Mouse (Mus musculus) kidney, embryonic 15.5 days (tissue): ENCODE measurements around the gene Taf7l. TPM values are rescaled to one million over a fixed set of nuclear protein-coding genes. Genes with fewer than 3 reads are reported as not detected.

Source experiments
- ATAC-seq: fragments of 200-750 bp; cut with Nextera tagmentation; replicated peaks from 2 replicates; pipeline ENCODE4 v1.8.0; 2017; ENCODE audit warnings: moderate TSS enrichment; ENCODE audit not compliant: low FRiP score
- H3K27ac ChIP-seq: fragments of 300-500 bp; sonication (generic); 2 replicates; pipeline ENCODE4 v1.5.1; 2015; ENCODE audit warnings: mild to moderate bottlenecking, inconsistent platforms
- H3K27me3 ChIP-seq: fragments of 300-500 bp; sonication (generic); 2 replicates; pipeline ENCODE4 v1.6.1; 2015; ENCODE audit warnings: inconsistent platforms
- H3K36me3 ChIP-seq: fragments of 300-500 bp; sonication (generic); 2 replicates; pipeline ENCODE4 v1.6.1; 2015; ENCODE audit warnings: inconsistent platforms
- H3K4me1 ChIP-seq: fragments of 300-500 bp; sonication (generic); 2 replicates; pipeline ENCODE4 v1.6.1; 2015; ENCODE audit warnings: inconsistent platforms
- H3K4me2 ChIP-seq: fragments of 300-500 bp; sonication (generic); 2 replicates; pipeline ENCODE4 v1.6.1; 2015; ENCODE audit warnings: moderate library complexity, mild to moderate bottlenecking, inconsistent platforms
- H3K4me3 ChIP-seq: fragments of 300-500 bp; sonication (generic); replicated peaks from 2 replicates; pipeline ENCODE4 v1.5.1; 2015; ENCODE audit warnings: mild to moderate bottlenecking, inconsistent platforms
- H3K9ac ChIP-seq: fragments of 300-500 bp; sonication (generic); 2 replicates; pipeline ENCODE4 v1.6.1; 2015; ENCODE audit warnings: mild to moderate bottlenecking, inconsistent platforms
- H3K9me3 ChIP-seq: fragments of 300-500 bp; sonication (generic); replicated peaks from 2 replicates; pipeline ENCODE4 v1.6.1; 2016; ENCODE audit warnings: inconsistent platforms
- WGBS: fragments of 180-500 bp; shearing (Covaris S2); methylation state at CpG from one replicate; pipeline ENCODE4 v1.1.7; 2015; ENCODE audit warnings: mixed read lengths; 5-methylcytosine and 5-hydroxymethylcytosine counted together
- polyA plus RNA-seq: library from polyadenylated mRNA; unstranded; fragments of >200 nt; fragmentation: Nextera tagmentation; extraction: Ambion mirVana; gene quantifications from 2 replicates; pipeline ENCODE4 v1.2.1, GENCODE M21; 2015

The Taf7l gene
- not detected in 2 replicates for polyA plus RNA-seq

DNA sequence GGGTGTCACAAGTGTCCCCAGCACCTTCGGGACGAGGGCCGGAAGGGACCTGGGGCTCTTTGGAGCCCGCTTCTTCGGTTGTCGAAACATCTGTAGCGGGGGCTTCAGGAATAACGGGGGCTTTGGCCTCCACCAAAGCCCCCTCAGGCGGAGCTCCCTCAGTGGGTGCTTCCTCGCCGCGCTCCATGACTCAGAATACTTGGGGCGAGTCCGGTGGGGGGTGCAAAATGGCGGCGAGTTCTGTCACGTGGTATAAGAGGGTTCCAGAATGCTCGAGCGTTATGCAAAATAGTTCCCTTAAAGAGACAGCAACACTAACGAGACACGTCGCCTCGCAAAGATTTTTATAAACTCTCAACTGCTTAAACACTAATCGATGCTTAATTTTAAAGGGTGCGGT lies at the start of gene Taf7l:
Gene Taf7l, minus strand, starts transcription at position 201 of the 400 bp plus-strand sequence.
- Histone ChIP-seq H3K9ac (no peak within 1 kb of the TSS), H3K4me2 (0 out of 2 replicates have a peak within 1 kb of the TSS, but pooled peaks have one; percentile 12), H3K36me3 (no peaks in the 10 kb centered on the region), H3K9me3 (peaks cover 15% of the 10 kb centered on the region), H3K27ac (no peak within 1 kb of the TSS), H3K4me1 (no peaks in the 10 kb centered on the region), H3K4me3 (no peak within 1 kb of the TSS), H3K27me3 (no peaks in the 10 kb centered on the region; the same call in 1 of the 2 replicates)
- 93% methylated on average over 25 of the region's 25 CpGs for WGBS
- ATAC-seq: no peak

- 75% methylated on average over 4 of the region's 4 CpGs for WGBS
- H3K4me2 ChIP-seq: no peak overlapping the region
- no peaks in the 10 kb centered on the region for H3K9me3 ChIP-seq
- H3K27ac ChIP-seq: no peak overlapping the region
- H3K4me3 ChIP-seq: no peak overlapping the region
- H3K36me3 ChIP-seq: no peaks in the 10 kb centered on the region
- H3K27me3 ChIP-seq: no peaks in the 10 kb centered on the region
- ATAC-seq: no peak
- H3K9ac ChIP-seq: no peak overlapping the region
- H3K4me1 ChIP-seq: no peaks in the 10 kb centered on the region
Observed at GRCm38 (mm10) chrX:134525260-134525659, 49.0 kb upstream of the Taf7l start.

DNA sequence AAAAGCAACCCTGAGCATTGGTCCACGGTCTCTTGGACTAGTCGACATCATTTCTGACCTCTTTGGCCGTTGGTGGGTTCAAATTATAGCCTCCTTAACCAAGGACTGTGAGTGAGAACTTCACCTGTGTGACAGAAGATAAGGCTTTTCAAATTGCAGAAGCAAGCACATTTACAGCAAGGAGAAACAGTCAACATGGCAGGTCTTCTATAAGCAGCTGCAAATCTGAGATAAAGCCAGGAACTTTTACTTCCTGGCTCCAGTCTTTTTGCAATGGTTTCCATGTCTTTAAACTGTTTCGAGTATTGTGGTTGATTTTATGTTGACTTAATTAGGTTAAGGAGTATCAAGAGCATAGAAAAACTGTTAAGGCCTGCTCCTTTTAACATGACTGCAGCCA lies 47.5 kb upstream of the Taf7l start:
- WGBS: 68% methylated on average over 4 of the region's 4 CpGs
- Histone ChIP-seq H3K36me3 (no peaks in the 10 kb centered on the region), H3K4me1 (no peaks in the 10 kb centered on the region), H3K27me3 (no peaks in the 10 kb centered on the region), H3K4me3 (no peak overlapping the region), H3K27ac (no peak overlapping the region), H3K9me3 (no peaks in the 10 kb centered on the region), H3K9ac (no peak overlapping the region), H3K4me2 (no peak overlapping the region)
- no peak for ATAC-seq

GRCm38 (mm10) chrX:134509473-134509872 lies 33.2 kb upstream of the Taf7l start:
- WGBS: 36% methylated on average over 2 of the region's 2 CpGs
- Histone ChIP-seq H3K36me3 (no peaks in the 10 kb centered on the region), H3K4me3 (no peak overlapping the region), H3K27me3 (0 out of 2 replicates have a peak, but pooled peaks cover 4% of the 10 kb centered on the region), H3K4me2 (no peak overlapping the region), H3K9ac (no peak overlapping the region), H3K9me3 (no peaks in the 10 kb centered on the region), H3K27ac (no peak overlapping the region), H3K4me1 (no peaks in the 10 kb centered on the region)
- no peak for ATAC-seq

GRCm38 (mm10) chrX:134507977-134508376 lies 31.7 kb upstream of the Taf7l start:
- no peak for ATAC-seq
- H3K27ac ChIP-seq: no peak overlapping the region
- no peak overlapping the region for H3K4me2 ChIP-seq
- H3K27me3 ChIP-seq: no peaks in the 10 kb centered on the region
- H3K9ac ChIP-seq: no peak overlapping the region
- H3K36me3 ChIP-seq: no peaks in the 10 kb centered on the region
- no peaks in the 10 kb centered on the region for H3K4me1 ChIP-seq
- 71% methylated on average over 6 of the region's 6 CpGs for WGBS
- no peaks in the 10 kb centered on the region for H3K9me3 ChIP-seq
- no peak overlapping the region for H3K4me3 ChIP-seq

DNA sequence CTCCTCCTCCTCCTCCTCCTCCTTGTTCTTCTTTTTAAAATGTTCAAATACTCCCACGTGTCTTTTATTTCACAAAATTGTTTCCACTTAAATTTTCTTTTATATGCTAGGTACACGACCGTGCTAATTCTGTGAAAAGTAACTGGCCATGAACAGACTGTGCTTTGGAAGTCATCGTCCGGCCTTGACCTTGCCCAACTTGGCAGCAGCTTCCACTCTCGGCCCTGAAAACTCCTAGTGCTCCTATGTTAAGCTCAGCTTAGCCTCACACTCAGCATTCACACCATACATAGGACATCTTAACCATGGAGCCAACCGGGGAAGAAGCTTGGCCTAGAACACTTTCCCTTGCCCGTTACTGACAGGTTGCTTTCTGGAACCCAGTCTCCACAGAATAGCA lies 24.4 kb upstream of the Taf7l start:
- no peak overlapping the region for H3K27ac ChIP-seq
- no peaks in the 10 kb centered on the region for H3K27me3 ChIP-seq
- H3K36me3 ChIP-seq: no peaks in the 10 kb centered on the region
- H3K9me3 ChIP-seq: no peaks in the 10 kb centered on the region
- H3K4me1 ChIP-seq: no peaks in the 10 kb centered on the region
- WGBS: 81% methylated on average over 8 of the region's 8 CpGs
- H3K4me2 ChIP-seq: no peak overlapping the region
- no peak overlapping the region for H3K9ac ChIP-seq
- ATAC-seq: no peak
- no peak overlapping the region for H3K4me3 ChIP-seq

DNA sequence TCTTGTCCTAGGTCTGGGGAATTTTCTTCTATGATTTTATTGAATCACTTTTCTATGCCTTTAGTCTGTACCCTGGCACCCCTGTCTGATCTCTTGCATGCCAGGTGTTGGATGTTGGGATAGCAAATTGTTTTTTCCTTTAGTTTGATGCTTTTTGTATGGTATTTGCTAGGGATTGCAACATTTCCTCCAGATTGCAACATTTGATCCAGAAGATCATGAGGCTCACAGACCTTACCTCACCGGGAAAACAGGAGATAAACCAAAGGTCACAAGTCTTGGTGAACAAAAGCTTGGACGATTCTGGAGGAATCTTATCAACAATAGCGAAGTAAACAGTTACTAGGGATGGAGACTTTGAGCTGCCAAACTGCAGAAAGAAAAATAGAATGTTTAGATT lies 5.4 kb upstream of the Taf7l start:
- no peaks in the 10 kb centered on the region for H3K4me1 ChIP-seq
- H3K4me3 ChIP-seq: no peak overlapping the region
- no peak overlapping the region for H3K27ac ChIP-seq
- 62% methylated on average over 3 of the region's 3 CpGs for WGBS
- no peak overlapping the region for H3K9ac ChIP-seq
- no peaks in the 10 kb centered on the region for H3K36me3 ChIP-seq
- no peaks in the 10 kb centered on the region for H3K9me3 ChIP-seq
- no peaks in the 10 kb centered on the region for H3K27me3 ChIP-seq
- ATAC-seq: no peak
- H3K4me2 ChIP-seq: no peak overlapping the region

GRCm38 (mm10) chrX:134474988-134475710 lies 1.1 kb downstream of the Taf7l start:
- Histone ChIP-seq H3K4me1 (no peaks in the 10 kb centered on the region), H3K36me3 (no peaks in the 10 kb centered on the region), H3K4me2 (0 out of 2 replicates have a peak overlapping the region, but pooled peaks have one; percentile 12), H3K9me3 (peaks cover 15% of the 10 kb centered on the region), H3K27ac (no peak overlapping the region), H3K27me3 (peaks cover 3% of the 10 kb centered on the region; the same call in 1 of the 2 replicates), H3K4me3 (no peak overlapping the region), H3K9ac (no peak overlapping the region)
- WGBS: 80% methylated on average over 59 of the region's 67 CpGs
- ATAC-seq: no peak

DNA sequence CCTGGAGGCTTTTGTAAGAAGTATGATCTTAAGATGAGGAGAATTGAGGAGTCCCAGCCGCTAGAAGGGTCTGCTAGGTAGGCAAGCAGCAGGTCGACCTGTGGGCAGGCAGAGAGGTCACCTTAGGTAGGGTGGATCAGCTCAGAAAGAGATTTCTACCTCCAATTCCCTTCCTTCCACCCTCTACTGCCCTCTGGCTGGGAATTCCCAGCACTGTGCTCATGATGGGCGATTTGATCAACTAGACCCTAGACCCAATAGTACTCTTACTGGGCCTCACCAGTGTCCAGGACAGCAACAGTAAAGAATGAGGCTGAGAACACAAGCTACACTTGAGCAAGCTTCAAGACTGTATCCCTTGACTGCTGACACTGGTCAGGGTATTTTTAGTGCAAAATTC lies 49.0 kb downstream of the Taf7l start:
- Histone ChIP-seq H3K9ac (no peak overlapping the region), H3K9me3 (no peaks in the 10 kb centered on the region), H3K36me3 (no peaks in the 10 kb centered on the region), H3K4me3 (no peak overlapping the region), H3K27me3 (peaks cover 4% of the 10 kb centered on the region; the same call in 1 of the 2 replicates), H3K4me1 (no peaks in the 10 kb centered on the region), H3K27ac (no peak overlapping the region), H3K4me2 (no peak overlapping the region)
- ATAC-seq: no peak
- WGBS: 54% methylated on average over 3 of the region's 3 CpGs

GRCm38 (mm10) chrX:134426819-134427218 lies 49.5 kb downstream of the Taf7l start:
- Histone ChIP-seq H3K27ac (no peak overlapping the region), H3K27me3 (peaks cover 4% of the 10 kb centered on the region; the same call in 1 of the 2 replicates), H3K4me2 (no peak overlapping the region), H3K4me3 (no peak overlapping the region), H3K36me3 (no peaks in the 10 kb centered on the region), H3K9me3 (no peaks in the 10 kb centered on the region), H3K9ac (no peak overlapping the region), H3K4me1 (no peaks in the 10 kb centered on the region)
- 79% methylated on average over 6 of the region's 6 CpGs for WGBS
- no peak for ATAC-seq

DNA sequence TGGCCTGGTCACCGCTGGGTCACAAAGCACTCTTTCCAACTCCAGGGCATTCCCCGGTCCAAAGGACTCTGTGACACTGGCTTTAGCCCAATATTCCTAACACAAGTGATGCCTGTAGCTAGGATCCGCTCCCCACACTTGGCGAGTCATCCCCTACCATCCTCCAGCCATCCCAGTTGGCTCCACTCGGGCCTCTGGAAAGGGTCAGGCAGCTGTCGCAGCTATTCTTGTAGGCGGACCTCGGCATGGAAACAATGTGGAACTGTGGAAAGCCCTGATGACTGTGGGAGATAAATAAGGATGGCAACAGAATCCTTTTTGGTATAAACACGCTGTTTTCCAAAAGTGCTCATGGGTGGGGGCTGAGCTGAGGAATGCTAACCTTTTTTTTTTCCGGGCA lies 50.5 kb downstream of the Taf7l start:
- no peaks in the 10 kb centered on the region for H3K4me1 ChIP-seq
- H3K9me3 ChIP-seq: no peaks in the 10 kb centered on the region
- H3K4me2 ChIP-seq: no peak overlapping the region
- ATAC-seq: no peak
- WGBS: 82% methylated on average over 10 of the region's 10 CpGs
- no peak overlapping the region for H3K27ac ChIP-seq
- no peak overlapping the region for H3K4me3 ChIP-seq
- peaks cover 4% of the 10 kb centered on the region; the same call in 1 of the 2 replicates for H3K27me3 ChIP-seq
- no peaks in the 10 kb centered on the region for H3K36me3 ChIP-seq
- no peak overlapping the region for H3K9ac ChIP-seq

DNA sequence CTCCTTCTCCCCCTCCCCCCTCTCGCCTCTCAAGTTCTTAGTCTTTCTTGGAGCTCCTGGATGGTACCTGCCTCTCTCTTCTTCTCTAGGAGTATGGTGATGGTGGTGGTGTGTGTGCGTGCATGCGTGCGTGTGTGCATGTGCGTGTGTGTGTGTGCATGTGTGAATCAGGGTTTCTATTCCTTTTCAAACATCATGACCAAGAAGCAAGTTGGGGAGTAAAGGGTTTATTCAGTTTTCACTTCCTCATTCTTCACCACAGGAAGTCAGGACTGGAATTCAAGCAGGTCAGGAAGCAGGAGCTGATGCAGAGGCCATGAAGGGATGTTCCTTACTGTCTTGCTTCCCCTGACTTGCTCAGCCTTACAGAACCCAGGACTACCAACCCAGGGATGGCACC lies 52.0 kb downstream of the Taf7l start:
- WGBS: 96% methylated on average over 5 of the region's 5 CpGs
- ATAC-seq: no peak
- H3K9ac ChIP-seq: no peak overlapping the region
- H3K36me3 ChIP-seq: no peaks in the 10 kb centered on the region
- no peak overlapping the region for H3K27ac ChIP-seq
- H3K27me3 ChIP-seq: 0 out of 2 replicates have a peak, but pooled peaks cover 4% of the 10 kb centered on the region
- H3K4me1 ChIP-seq: no peaks in the 10 kb centered on the region
- no peaks in the 10 kb centered on the region for H3K9me3 ChIP-seq
- no peak overlapping the region for H3K4me2 ChIP-seq
- H3K4me3 ChIP-seq: no peak overlapping the region

DNA sequence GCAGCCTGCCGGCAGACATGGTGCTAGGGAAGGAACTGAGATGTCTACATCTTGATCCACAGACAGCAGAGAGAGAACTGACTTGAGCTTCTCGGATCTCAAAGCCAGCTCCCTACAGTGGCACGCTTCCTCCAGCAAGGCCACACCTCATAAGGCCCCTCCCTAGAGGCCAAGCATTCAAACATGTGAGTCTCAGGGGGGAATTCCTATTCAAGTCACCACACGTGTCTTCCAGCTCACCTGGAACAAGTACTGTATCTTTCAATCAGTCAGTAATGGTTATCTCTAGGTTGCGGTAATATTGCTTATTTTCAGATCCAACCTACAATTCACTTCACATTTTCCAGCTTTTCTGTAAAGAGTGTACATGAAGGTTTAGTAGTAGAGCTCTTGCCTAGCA lies 56.2 kb downstream of the Taf7l start:
- H3K36me3 ChIP-seq: no peaks in the 10 kb centered on the region
- no peaks in the 10 kb centered on the region for H3K4me1 ChIP-seq
- H3K9me3 ChIP-seq: no peaks in the 10 kb centered on the region
- H3K4me3 ChIP-seq: no peak overlapping the region
- H3K9ac ChIP-seq: no peak overlapping the region
- H3K4me2 ChIP-seq: no peak overlapping the region
- no peak overlapping the region for H3K27ac ChIP-seq
- WGBS: 90% methylated on average over 5 of the region's 5 CpGs
- no peaks in the 10 kb centered on the region for H3K27me3 ChIP-seq
- ATAC-seq: no peak
